In genomic region chr13:12146402-12146801, GRCm38 (mm10) we compare ENCODE assay signal across 18 mouse cellular contexts. TPM values are rescaled to one million over a fixed set of nuclear protein-coding genes. Genes with fewer than 3 reads are reported as not detected.
"Had no signal": no experiment of that assay in that cellular context is flagged by ENCODE, and none has a peak within 500 bp of the region (broad histone marks: within the 10 kb centered on the region; RNA-seq: fewer than 3 reads in every experiment).

No protein-coding gene starts in this region.

- H3K4me3 ChIP-seq: left cerebral cortex, adult 2 months; liver, embryonic 13.5 days; lung, embryonic 15.5 days had no signal

- DNase-seq: kidney, adult 18-20 months; kidney, adult 9 months; kidney, postnatal 25 days; layer of hippocampus, postnatal 36 days; liver, embryonic 13.5 days; lung, postnatal 14 days; lung, postnatal 4 days; midbrain, embryonic 14.5 days; right cerebral cortex, adult 18-20 months; right cerebral cortex, postnatal 14 days; right cerebral cortex, postnatal 4 days; thymus, adult 18-20 months; thymus, postnatal 36 days had no signal

- H3K27me3 ChIP-seq: liver, embryonic 13.5 days; lung, embryonic 15.5 days had no signal

- H3K4me1 ChIP-seq: liver, embryonic 13.5 days; lung, embryonic 15.5 days had no signal

- H3K9me3 ChIP-seq: liver, embryonic 13.5 days; lung, embryonic 15.5 days had no signal

- H3K9ac ChIP-seq: liver, embryonic 13.5 days; lung, embryonic 15.5 days had no signal

- H3K4me2 ChIP-seq: liver, embryonic 13.5 days; lung, embryonic 15.5 days; midbrain, embryonic 11.5 days had no signal

- H3K27ac ChIP-seq: left cerebral cortex, adult 2 months; liver, embryonic 13.5 days; lung, embryonic 15.5 days had no signal

- H3K36me3 ChIP-seq: liver, embryonic 13.5 days; lung, embryonic 15.5 days had no signal

RNA-seq across cellular contexts. Expression of gene Ryr2, which starts 39.7 kb away (rescaled TPM):
- total RNA-seq: megakaryocyte progenitor cell, adult 5-6 weeks; megakaryocyte-erythroid progenitor cell, adult 5-6 weeks had no signal
